Mouse (Mus musculus) lung, postnatal 0 days (tissue): ENCODE measurements around the gene Clybl. TPM values are rescaled to one million over a fixed set of nuclear protein-coding genes. Genes with fewer than 3 reads are reported as not detected.

Source experiments
- ATAC-seq: fragments of 200-750 bp; cut with Nextera tagmentation; 2 replicates; pipeline ENCODE4 v1.8.0; 2017; ENCODE audit warnings: moderate library complexity
- DNase-seq: peaks from one replicate; pipeline ENCODE4 v3.0.0-alpha.2; 2016; ENCODE audit warnings: low spot score
- H3K27ac ChIP-seq: fragments of 300-500 bp; sonication (generic); 2 replicates; pipeline ENCODE4 v1.5.1; 2014; ENCODE audit warnings: antibody characterized with exemption, mild to moderate bottlenecking, low read length, mixed read lengths
- H3K27me3 ChIP-seq: fragments of 300-500 bp; sonication (generic); replicated peaks from 2 replicates; pipeline ENCODE4 v1.6.1; 2014; ENCODE audit warnings: low read length, mixed read lengths; ENCODE audit not compliant: insufficient read depth
- H3K36me3 ChIP-seq: fragments of 300-500 bp; sonication (generic); 2 replicates; pipeline ENCODE4 v1.6.1; 2014; ENCODE audit warnings: low read length, mixed read lengths; ENCODE audit not compliant: insufficient read depth
- H3K4me1 ChIP-seq: fragments of 300-500 bp; sonication (generic); 2 replicates; pipeline ENCODE4 v1.6.1; 2014; ENCODE audit warnings: antibody characterized with exemption, low read depth, low read length, mixed read lengths; ENCODE audit not compliant: insufficient read depth
- H3K4me2 ChIP-seq: fragments of 300-500 bp; sonication (generic); replicated peaks from 2 replicates; pipeline ENCODE4 v1.6.1; 2014; ENCODE audit warnings: low read depth, mild to moderate bottlenecking, low read length, moderate library complexity, mixed read lengths
- H3K4me3 ChIP-seq: fragments of 300-500 bp; sonication (generic); 2 replicates; pipeline ENCODE4 v1.5.1; 2014; ENCODE audit warnings: low read depth, low read length
- H3K9ac ChIP-seq: fragments of 300-500 bp; sonication (generic); replicated peaks from 2 replicates; pipeline ENCODE4 v1.6.1; 2014; ENCODE audit warnings: low read depth, mild to moderate bottlenecking
- H3K9me3 ChIP-seq: fragments of 300-500 bp; sonication (generic); 2 replicates; pipeline ENCODE4 v1.6.1; 2016; ENCODE audit warnings: low read length, mixed read lengths
- CTCF ChIP-seq: IDR thresholded peaks from 2 replicates; pipeline ENCODE4 v1.5.1; 2016; ENCODE audit warnings: antibody characterized with exemption, mild to moderate bottlenecking
- EP300 ChIP-seq: IDR thresholded peaks from 2 replicates; pipeline ENCODE4 v1.6.1; 2016; ENCODE audit warnings: antibody characterized with exemption, mild to moderate bottlenecking, control low read depth
- WGBS: fragments of 180-500 bp; shearing (Covaris S2); extraction: QIAGEN DNeasy Blood & Tissue Kit; methylation state at CpG from one replicate; pipeline ENCODE4 v1.1.7; 2014; 5-methylcytosine and 5-hydroxymethylcytosine counted together
- polyA plus RNA-seq: library from polyadenylated mRNA; unstranded; fragments of >200 nt; fragmentation: Nextera tagmentation; extraction: Ambion mirVana; gene quantifications from 2 replicates; pipeline ENCODE4 v1.2.1, GENCODE M21; 2015

Gene Clybl
- polyA plus RNA-seq, 1 experiment from 2014 or later, result 9.2 TPM

GRCm38 (mm10) chr14:122382281-122382680 is 200.8 kb downstream of the Clybl start:
- H3K9ac ChIP-seq, result no peak overlapping the region
- TF ChIP-seq EP300 (no peak), CTCF (no peak)
- H3K36me3 ChIP-seq, result no peaks in the 10 kb centered on the region
- H3K27me3 ChIP-seq, result no peaks in the 10 kb centered on the region
- no peaks in the 10 kb centered on the region for H3K9me3 ChIP-seq
- H3K4me2 ChIP-seq, result no peak overlapping the region
- DNase-seq, result no peak
- H3K27ac ChIP-seq, result no peak overlapping the region
- 83% methylated on average over 5 of the region's 5 CpGs for WGBS
- ATAC-seq, result no peak
- H3K4me1 ChIP-seq, result no peaks in the 10 kb centered on the region
- H3K4me3 ChIP-seq, result no peak overlapping the region

- 82% methylated on average over 6 of the region's 6 CpGs for WGBS
- Histone ChIP-seq H3K4me3 (no peak overlapping the region), H3K4me1 (no peaks in the 10 kb centered on the region), H3K9me3 (no peaks in the 10 kb centered on the region), H3K9ac (no peak overlapping the region), H3K36me3 (no peaks in the 10 kb centered on the region), H3K27me3 (no peaks in the 10 kb centered on the region), H3K4me2 (no peak overlapping the region), H3K27ac (no peak overlapping the region)
- TF ChIP-seq CTCF, result no peak
- ATAC-seq (no peak), DNase-seq (no peak)
Observed at GRCm38 (mm10) chr14:122383931-122384330, 202.4 kb downstream of the Clybl start.

GRCm38 (mm10) chr14:122384447-122385237 is 203.1 kb downstream of the Clybl start:
- TF ChIP-seq EP300 (no peak), CTCF (no peak)
- WGBS, result 60% methylated on average over 21 of the region's 21 CpGs
- Histone ChIP-seq H3K4me2 (no peak overlapping the region), H3K4me1 (no peaks in the 10 kb centered on the region), H3K27me3 (no peaks in the 10 kb centered on the region), H3K9me3 (no peaks in the 10 kb centered on the region), H3K9ac (no peak overlapping the region), H3K4me3 (no peak overlapping the region), H3K27ac (no peak overlapping the region), H3K36me3 (no peaks in the 10 kb centered on the region)
- no peak for DNase-seq
- ATAC-seq, result no peak

DNA sequence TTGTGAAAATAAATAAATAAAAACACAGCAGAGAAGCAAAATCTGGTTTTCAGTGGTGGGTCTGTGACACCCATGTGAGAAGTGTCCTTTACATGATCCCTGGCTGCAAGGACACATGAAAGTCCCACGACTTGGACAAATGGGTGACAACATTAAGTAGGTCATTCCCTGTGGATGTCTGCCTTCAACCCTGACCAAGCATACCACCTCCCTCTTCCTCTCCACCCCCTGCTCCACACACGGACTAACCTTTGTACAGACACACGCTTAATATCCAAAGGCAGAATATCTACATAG is 203.7 kb downstream of the Clybl start:
- H3K4me2 ChIP-seq, result no peak overlapping the region
- H3K4me3 ChIP-seq, result no peak overlapping the region
- ATAC-seq (no peak), DNase-seq (no peak)
- no peak overlapping the region for H3K27ac ChIP-seq
- 64% methylated on average over 3 of the region's 3 CpGs for WGBS
- H3K9me3 ChIP-seq, result no peaks in the 10 kb centered on the region
- no peak overlapping the region for H3K9ac ChIP-seq
- no peaks in the 10 kb centered on the region for H3K27me3 ChIP-seq
- no peak for TF ChIP-seq CTCF
- TF ChIP-seq EP300, result no peak
- no peaks in the 10 kb centered on the region for H3K4me1 ChIP-seq
- no peaks in the 10 kb centered on the region for H3K36me3 ChIP-seq

DNA sequence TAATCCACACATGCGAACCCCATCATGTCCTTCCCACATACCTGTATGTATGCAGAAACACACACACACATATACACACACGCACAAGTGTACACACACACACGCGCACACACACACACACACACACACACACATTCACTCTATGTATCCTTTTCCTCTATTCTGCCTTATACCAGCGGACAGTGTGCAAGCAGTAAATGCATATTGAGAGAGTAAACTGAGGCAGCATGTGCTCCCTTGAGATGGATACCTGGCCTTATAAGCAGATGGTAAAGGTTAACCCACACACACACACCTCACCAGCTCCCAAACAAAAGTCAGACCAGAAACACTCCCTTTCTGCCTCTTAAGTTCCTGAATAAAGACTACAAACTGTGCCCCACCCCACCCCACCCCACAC is 204.3 kb downstream of the Clybl start:
- Histone ChIP-seq H3K36me3 (no peaks in the 10 kb centered on the region), H3K27me3 (no peaks in the 10 kb centered on the region), H3K9ac (no peak overlapping the region), H3K4me3 (no peak overlapping the region), H3K27ac (no peak overlapping the region), H3K4me2 (no peak overlapping the region), H3K9me3 (no peaks in the 10 kb centered on the region), H3K4me1 (no peaks in the 10 kb centered on the region)
- ATAC-seq, result no peak
- TF ChIP-seq CTCF (no peak), EP300 (no peak)
- 94% methylated on average over 5 of the region's 5 CpGs for WGBS
- DNase-seq, result no peak

- H3K4me1 ChIP-seq, result no peaks in the 10 kb centered on the region
- H3K4me2 ChIP-seq, result no peak overlapping the region
- H3K9ac ChIP-seq, result no peak overlapping the region
- DNase-seq (no peak), ATAC-seq (no peak)
- no peak overlapping the region for H3K4me3 ChIP-seq
- H3K36me3 ChIP-seq, result no peaks in the 10 kb centered on the region
- TF ChIP-seq CTCF (no peak), EP300 (no peak)
- 88% methylated on average over 17 of the region's 17 CpGs for WGBS
- H3K9me3 ChIP-seq, result no peaks in the 10 kb centered on the region
- H3K27me3 ChIP-seq, result no peaks in the 10 kb centered on the region
- no peak overlapping the region for H3K27ac ChIP-seq
Observed at GRCm38 (mm10) chr14:122386281-122387130, 205.0 kb downstream of the Clybl start.
